Mouse (Mus musculus): ENCODE measurements at regions not wholly inside any gene's neighbourhood (a gene's known extent, or its start where the extent isn't known, plus 50 kb on each side); places are given as distances from the start of the nearest gene placed in this dataset.

GRCm38 (mm10) chr13:63677696-63678095 lies 104.3 kb upstream of the Ptch1 start:
- Histone ChIP-seq H3K27ac (ENCODE audit: insufficient read depth, low read length) (no peak overlapping the region), H3K4me3 (replicated peaks; ENCODE audit: insufficient read depth, low read depth, low read length) (no peak overlapping the region), H3K27me3 (ENCODE audit: control insufficient read depth, insufficient read depth, low read length) (no peaks in the 10 kb centered on the region), H3K4me1 (ENCODE audit: control insufficient read depth, insufficient read depth, low read length) (no peaks in the 10 kb centered on the region)
- TF ChIP-seq POLR2A (IDR thresholded peaks at IDR 0.05; ENCODE audit: borderline replicate concordance, insufficient read depth, low read length) (no peak), CTCF (IDR thresholded peaks at IDR 0.05; ENCODE audit: borderline replicate concordance, insufficient read depth, low read depth, low read length) (no peak)
- no peak for DNase-seq
- WGBS = 55% methylated on average over 2 of the region's 2 CpGs

DNA sequence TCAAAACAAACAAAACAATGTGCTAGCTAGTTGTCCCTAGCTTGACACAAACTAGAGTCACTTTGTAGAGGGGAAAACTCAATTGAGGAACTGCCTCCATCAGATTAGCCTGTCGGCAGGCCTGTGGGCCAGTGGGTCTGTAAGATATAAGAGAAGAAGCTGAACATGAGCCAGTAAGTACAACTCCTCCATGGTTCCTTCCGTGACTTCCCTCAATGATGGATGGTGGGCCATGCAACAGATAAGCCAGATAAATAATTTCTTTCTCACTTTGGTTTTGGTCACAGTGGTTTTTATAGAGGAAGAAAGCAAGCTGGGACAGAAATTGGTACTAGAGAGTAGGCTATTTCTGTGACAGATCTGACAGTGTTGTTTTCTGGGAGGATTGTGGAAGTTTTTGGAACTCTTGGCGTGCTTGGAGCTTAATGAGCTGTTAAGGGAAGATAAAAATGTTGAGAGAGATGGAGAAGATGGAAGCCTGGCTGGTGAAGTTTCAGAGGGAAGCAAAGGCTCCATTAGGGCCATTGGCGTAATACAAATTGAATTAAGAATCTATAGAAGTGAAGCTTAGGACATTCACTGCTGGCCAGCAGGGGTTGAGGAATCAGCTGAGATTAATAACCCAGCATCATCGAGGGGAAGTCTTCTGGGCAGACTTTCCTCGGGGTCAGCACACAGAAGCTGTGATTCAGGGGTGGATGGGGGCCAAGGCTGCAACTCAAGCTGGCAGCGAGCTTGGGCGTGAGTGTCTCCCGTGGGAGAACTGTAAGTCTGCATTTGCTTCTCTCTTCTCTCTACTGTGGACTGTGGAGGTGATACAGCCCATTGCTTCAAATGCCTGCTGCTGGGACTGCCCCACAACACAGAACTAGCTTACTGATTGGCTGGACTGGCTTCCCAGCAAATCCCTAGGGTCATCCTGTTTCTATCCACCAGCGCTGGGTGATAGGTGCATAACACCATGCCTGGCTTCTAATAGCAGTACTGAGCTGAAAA lies 105.2 kb upstream of the Ptch1 start:
- H3K4me3 ChIP-seq (replicated peaks; ENCODE audit: insufficient read depth, low read depth, low read length) = no peak overlapping the region
- DNase-seq = no peak
- WGBS = 45% methylated on average over 10 of the region's 10 CpGs
- H3K4me1 ChIP-seq (ENCODE audit: control insufficient read depth, insufficient read depth, low read length) = no peaks in the 10 kb centered on the region
- no peaks in the 10 kb centered on the region for H3K27me3 ChIP-seq (ENCODE audit: control insufficient read depth, insufficient read depth, low read length)
- H3K27ac ChIP-seq (ENCODE audit: insufficient read depth, low read length) = no peak overlapping the region
- TF ChIP-seq CTCF (IDR thresholded peaks at IDR 0.05; ENCODE audit: borderline replicate concordance, insufficient read depth, low read depth, low read length) (no peak), POLR2A (IDR thresholded peaks at IDR 0.05; ENCODE audit: borderline replicate concordance, insufficient read depth, low read length) (no peak)

GRCm38 (mm10) chr13:63682341-63682740 lies 108.9 kb upstream of the Ptch1 start:
- TF ChIP-seq CTCF (IDR thresholded peaks at IDR 0.05; ENCODE audit: borderline replicate concordance, insufficient read depth, low read depth, low read length) = no peak
- no peak for TF ChIP-seq POLR2A (IDR thresholded peaks at IDR 0.05; ENCODE audit: borderline replicate concordance, insufficient read depth, low read length)
- 31% methylated on average over 4 of the region's 4 CpGs for WGBS

GRCm38 (mm10) chr13:63691974-63692373 lies 118.6 kb upstream of the Ptch1 start:
- no peak for TF ChIP-seq CTCF (IDR thresholded peaks at IDR 0.05; ENCODE audit: borderline replicate concordance, insufficient read depth, low read depth, low read length)
- TF ChIP-seq POLR2A (IDR thresholded peaks at IDR 0.05; ENCODE audit: borderline replicate concordance, insufficient read depth, low read length) = no peak
- Histone ChIP-seq H3K4me1 (ENCODE audit: control insufficient read depth, insufficient read depth, low read length) (no peaks in the 10 kb centered on the region), H3K27me3 (ENCODE audit: control insufficient read depth, insufficient read depth, low read length) (no peaks in the 10 kb centered on the region), H3K4me3 (replicated peaks; ENCODE audit: insufficient read depth, low read depth, low read length) (no peak overlapping the region), H3K27ac (ENCODE audit: insufficient read depth, low read length) (peak overlapping the region; percentile 27; the same call in 1 of the 2 replicates)
- WGBS = 49% methylated on average over 5 of the region's 5 CpGs
- peak in 1 of 2 experiments; percentile 42 for DNase-seq

More at GRCm38 (mm10) chr13:63682341-63682740, 108.9 kb upstream of the Ptch1 start:
- no peak for DNase-seq
- Histone ChIP-seq H3K4me3 (replicated peaks; ENCODE audit: insufficient read depth, low read depth, low read length) (no peak overlapping the region), H3K27me3 (ENCODE audit: control insufficient read depth, insufficient read depth, low read length) (no peaks in the 10 kb centered on the region), H3K27ac (ENCODE audit: insufficient read depth, low read length) (no peak overlapping the region), H3K4me1 (ENCODE audit: control insufficient read depth, insufficient read depth, low read length) (no peaks in the 10 kb centered on the region)

GRCm38 (mm10) chr13:63693636-63694035 lies 120.2 kb upstream of the Ptch1 start:
- WGBS = 85% methylated on average over 5 of the region's 5 CpGs
- TF ChIP-seq CTCF (IDR thresholded peaks at IDR 0.05; ENCODE audit: borderline replicate concordance, insufficient read depth, low read depth, low read length) (no peak), POLR2A (IDR thresholded peaks at IDR 0.05; ENCODE audit: borderline replicate concordance, insufficient read depth, low read length) (no peak)

GRCm38 (mm10) chr13:63696399-63696798 lies 118.6 kb upstream of the Ercc6l2 start:
- Histone ChIP-seq H3K4me1 (ENCODE audit: control insufficient read depth, insufficient read depth, low read length) (no peaks in the 10 kb centered on the region), H3K27ac (ENCODE audit: insufficient read depth, low read length) (no peak overlapping the region), H3K27me3 (ENCODE audit: control insufficient read depth, insufficient read depth, low read length) (no peaks in the 10 kb centered on the region), H3K4me3 (replicated peaks; ENCODE audit: insufficient read depth, low read depth, low read length) (no peak overlapping the region)
- WGBS = 52% methylated on average over 3 of the region's 3 CpGs
- TF ChIP-seq POLR2A (IDR thresholded peaks at IDR 0.05; ENCODE audit: borderline replicate concordance, insufficient read depth, low read length) = no peak
- no peak for TF ChIP-seq CTCF (IDR thresholded peaks at IDR 0.05; ENCODE audit: borderline replicate concordance, insufficient read depth, low read depth, low read length)
- DNase-seq = no peak

More at GRCm38 (mm10) chr13:63693636-63694035, 120.2 kb upstream of the Ptch1 start:
- Histone ChIP-seq H3K4me3 (replicated peaks; ENCODE audit: insufficient read depth, low read depth, low read length) (no peak overlapping the region), H3K27me3 (ENCODE audit: control insufficient read depth, insufficient read depth, low read length) (no peaks in the 10 kb centered on the region), H3K27ac (ENCODE audit: insufficient read depth, low read length) (no peak overlapping the region), H3K4me1 (ENCODE audit: control insufficient read depth, insufficient read depth, low read length) (no peaks in the 10 kb centered on the region)
- no peak for DNase-seq

- Histone ChIP-seq H3K4me1 (ENCODE audit: control insufficient read depth, insufficient read depth, low read length) (no peaks in the 10 kb centered on the region), H3K27ac (ENCODE audit: insufficient read depth, low read length) (no peak overlapping the region), H3K4me3 (replicated peaks; ENCODE audit: insufficient read depth, low read depth, low read length) (no peak overlapping the region), H3K27me3 (ENCODE audit: control insufficient read depth, insufficient read depth, low read length) (no peaks in the 10 kb centered on the region)
- 33% methylated on average over 2 of the region's 2 CpGs for WGBS
- TF ChIP-seq POLR2A (IDR thresholded peaks at IDR 0.05; ENCODE audit: borderline replicate concordance, insufficient read depth, low read length) (no peak), CTCF (IDR thresholded peaks at IDR 0.05; ENCODE audit: borderline replicate concordance, insufficient read depth, low read depth, low read length) (no peak)
- DNase-seq = no peak
Observed at GRCm38 (mm10) chr13:63699624-63700023, 115.4 kb upstream of the Ercc6l2 start.

GRCm38 (mm10) chr13:63700747-63701146 lies 114.3 kb upstream of the Ercc6l2 start:
- Histone ChIP-seq H3K4me3 (replicated peaks; ENCODE audit: insufficient read depth, low read depth, low read length) (no peak overlapping the region), H3K4me1 (ENCODE audit: control insufficient read depth, insufficient read depth, low read length) (no peaks in the 10 kb centered on the region), H3K27me3 (ENCODE audit: control insufficient read depth, insufficient read depth, low read length) (no peaks in the 10 kb centered on the region), H3K27ac (ENCODE audit: insufficient read depth, low read length) (no peak overlapping the region)
- no peak for DNase-seq
- TF ChIP-seq CTCF (IDR thresholded peaks at IDR 0.05; ENCODE audit: borderline replicate concordance, insufficient read depth, low read depth, low read length) = no peak
- TF ChIP-seq POLR2A (IDR thresholded peaks at IDR 0.05; ENCODE audit: borderline replicate concordance, insufficient read depth, low read length) = no peak
- 74% methylated on average over 3 of the region's 3 CpGs for WGBS
